Mouse (Mus musculus): ENCODE measurements around the gene H2-Ob. TPM values are rescaled to one million over a fixed set of nuclear protein-coding genes. Genes with fewer than 3 reads are reported as not detected.

H2-Ob gene
- 5.9 and 8.8 TPM in 2 replicates for polyA plus RNA-seq (2012; ENCODE audit: low replicate concordance)

DNA sequence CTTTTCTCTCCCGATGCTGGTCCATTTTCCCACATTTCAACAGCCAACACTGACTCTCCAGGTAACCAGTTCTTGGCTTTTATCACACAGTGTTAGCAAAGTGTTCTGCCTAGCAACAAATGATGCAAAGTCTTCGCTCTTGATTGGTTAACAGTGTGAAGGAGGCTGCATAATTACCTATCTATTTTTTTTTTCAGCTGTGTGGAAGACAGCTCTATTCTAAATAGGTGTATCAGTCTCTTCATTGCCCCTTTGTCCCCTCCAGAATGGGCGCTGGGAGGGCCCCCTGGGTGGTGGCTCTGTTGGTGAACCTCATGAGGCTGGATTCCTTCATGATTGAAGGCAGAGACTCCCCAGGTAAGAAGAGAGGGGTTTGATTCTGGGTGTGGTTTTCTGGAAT lies at the start of gene H2-Ob:
Gene H2-Ob, plus strand, starts transcription at position 198 of the 400 bp plus-strand sequence.

DNA sequence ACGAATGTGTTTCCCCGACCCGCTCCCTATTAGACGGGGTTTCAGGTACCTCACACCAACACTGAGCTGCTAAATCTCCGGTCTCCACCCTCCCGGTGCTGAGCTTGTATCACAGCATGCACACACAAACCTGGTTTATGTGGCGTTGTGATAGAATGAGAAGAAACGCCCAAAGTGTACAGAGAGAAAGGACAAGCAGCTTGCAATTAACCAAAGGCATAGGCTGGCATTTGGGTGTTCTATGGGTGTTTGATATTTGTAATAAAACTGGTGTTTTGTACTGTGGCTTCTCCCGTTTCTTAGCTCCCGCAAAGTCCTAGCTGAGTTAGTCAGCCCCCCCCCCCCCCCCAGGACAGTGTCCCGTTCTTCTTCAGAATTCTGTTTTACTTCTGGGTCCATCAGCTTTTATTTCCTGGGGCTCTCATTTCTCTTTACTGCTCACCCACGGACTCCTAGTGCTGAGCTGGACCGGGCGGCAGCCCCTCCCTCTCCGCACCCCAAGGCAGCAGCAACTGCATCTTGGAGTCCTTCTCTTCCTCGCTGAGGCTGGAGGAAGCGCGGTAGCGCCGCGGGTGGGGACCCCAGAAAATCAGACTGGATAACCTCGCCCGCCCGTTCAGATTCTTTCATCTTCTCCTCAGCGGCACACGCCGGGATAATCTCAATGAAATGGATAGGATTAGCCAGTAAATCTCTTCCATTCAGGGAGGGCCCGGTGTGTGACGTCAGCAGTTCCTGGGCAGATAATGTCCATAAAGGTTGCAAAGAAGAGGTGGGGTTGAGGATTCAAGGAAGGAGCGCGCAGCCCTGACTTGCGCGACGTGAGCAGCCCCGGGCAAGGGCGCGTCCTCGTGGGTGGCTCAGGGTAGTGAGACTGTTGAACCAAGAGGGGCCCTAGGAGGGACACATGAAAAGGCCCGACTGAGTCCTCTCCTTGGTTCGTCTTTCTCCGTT lies 41.5 kb upstream of the H2-Ob start, which contains the start of gene Psmb8:
Gene Psmb8, plus strand, starts transcription at position 781 of the 954 bp plus-strand sequence.

GRCm38 (mm10) chr17:34203444-34203843 lies 35.3 kb upstream of the H2-Ob start, which contains the start of gene Tap2:
Tap2 (plus strand) TSS chr17:34203527.

GRCm38 (mm10) chr17:34257594-34258375 lies 19.1 kb downstream of the H2-Ob start, which contains the start of gene H2-Ab1:
H2-Ab1 (plus strand) TSS chr17:34257689.

DNA sequence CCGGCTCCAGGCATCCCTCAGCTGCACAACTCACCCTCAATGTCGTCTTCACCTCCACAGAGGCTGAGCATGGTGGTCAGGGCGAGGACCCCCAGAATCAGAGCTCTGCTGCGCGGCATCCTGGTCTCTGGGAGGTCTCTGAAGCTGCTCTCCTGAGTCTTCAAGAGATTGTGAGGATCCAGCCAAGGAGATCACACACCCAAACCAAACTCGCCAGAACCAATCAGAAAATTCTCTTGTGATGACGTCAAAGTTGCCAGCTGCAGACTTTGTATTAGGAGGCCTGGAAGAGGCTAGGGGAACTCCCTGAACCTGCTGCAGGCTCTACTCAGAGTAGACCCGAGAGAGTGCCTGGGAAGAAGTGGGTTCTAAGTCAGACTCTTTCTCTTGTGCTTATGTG lies 48.9 kb downstream of the H2-Ob start, which contains the start of gene H2-Aa:
Gene H2-Aa, minus strand, starts transcription at position 176 of the 400 bp plus-strand sequence.

Other genes with a start within 250 kb of the H2-Ob start
- gene H2-K1, start 238.6 kb upstream of the H2-Ob start, polyA plus RNA-seq (2012; ENCODE audit: low replicate concordance), result 253 and 752 TPM in 2 replicates
- 42.1 and 63.7 TPM in 2 replicates for gene Ring1, start 214.2 kb upstream of the H2-Ob start, polyA plus RNA-seq (2012; ENCODE audit: low replicate concordance)
- gene H2-Ke6, start 210.8 kb upstream of the H2-Ob start, polyA plus RNA-seq (2012; ENCODE audit: low replicate concordance), result 50.7 and 105 TPM in 2 replicates
- 36.5 and 105 TPM in 2 replicates for gene Slc39a7, start 207.2 kb upstream of the H2-Ob start, polyA plus RNA-seq (2012; ENCODE audit: low replicate concordance)
- gene Rxrb, start 207.1 kb upstream of the H2-Ob start, polyA plus RNA-seq (2012; ENCODE audit: low replicate concordance), result 269 and 299 TPM in 2 replicates
- gene Col11a2, start 199.5 kb upstream of the H2-Ob start, polyA plus RNA-seq (2012; ENCODE audit: low replicate concordance), result 8.5 and 40.3 TPM in 2 replicates
- 9.6 and 71.7 TPM in 2 replicates for gene H2-Oa, start 146.6 kb upstream of the H2-Ob start, polyA plus RNA-seq (2012; ENCODE audit: low replicate concordance)
- gene H2-DMa, start 119.4 kb upstream of the H2-Ob start, polyA plus RNA-seq (2012; ENCODE audit: low replicate concordance), result 29.6 and 120 TPM in 2 replicates
- 446 and 549 TPM in 2 replicates for gene Brd2, start 116.3 kb upstream of the H2-Ob start, polyA plus RNA-seq (2012; ENCODE audit: low replicate concordance)
- gene H2-DMb2, start 95.6 kb upstream of the H2-Ob start, polyA plus RNA-seq (2012; ENCODE audit: low replicate concordance), result 73.6 and 78.6 TPM in 2 replicates
- gene H2-DMb1, start 85.8 kb upstream of the H2-Ob start, polyA plus RNA-seq (2012; ENCODE audit: low replicate concordance), result 2.3 and 4.0 TPM in 2 replicates
- gene Tap1, start 51.4 kb upstream of the H2-Ob start, polyA plus RNA-seq (2012; ENCODE audit: low replicate concordance), result 20.7 and 59.1 TPM in 2 replicates
- gene Psmb9, start 51.1 kb upstream of the H2-Ob start, polyA plus RNA-seq (2012; ENCODE audit: low replicate concordance), result 14.5 and 26.2 TPM in 2 replicates
- 66.5 and 100 TPM in 2 replicates for gene Psmb8, start 41.2 kb upstream of the H2-Ob start, polyA plus RNA-seq (2012; ENCODE audit: low replicate concordance)
- 95.0 and 101 TPM in 2 replicates for gene Tap2, start 35.4 kb upstream of the H2-Ob start, polyA plus RNA-seq (2012; ENCODE audit: low replicate concordance)
- 211 and 1,423 TPM in 2 replicates for gene H2-Ab1, start 18.8 kb downstream of the H2-Ob start, polyA plus RNA-seq (2012; ENCODE audit: low replicate concordance)
- gene H2-Aa, start 48.9 kb downstream of the H2-Ob start, polyA plus RNA-seq (2012; ENCODE audit: low replicate concordance), result 8.9 and 82.4 TPM in 2 replicates
- 27.3 and 40.7 TPM in 2 replicates for gene H2-Eb1, start 67.0 kb downstream of the H2-Ob start, polyA plus RNA-seq (2012; ENCODE audit: low replicate concordance)
- gene H2-Eb2, start 86.8 kb downstream of the H2-Ob start, polyA plus RNA-seq (2012; ENCODE audit: low replicate concordance), result 0.07 and 0.10 TPM in 2 replicates
- gene Btnl2, start 115.9 kb downstream of the H2-Ob start, polyA plus RNA-seq (2012; ENCODE audit: low replicate concordance), result 0.58 and 0.80 TPM in 2 replicates
- not detected in 2 replicates for gene Btnl1, start 138.2 kb downstream of the H2-Ob start, polyA plus RNA-seq (2012; ENCODE audit: low replicate concordance)
- not detected in 2 replicates for gene BC051142, start 159.9 kb downstream of the H2-Ob start, polyA plus RNA-seq (2012; ENCODE audit: low replicate concordance)
- not detected in 2 replicates for gene Btnl4, start 238.4 kb downstream of the H2-Ob start, polyA plus RNA-seq (2012; ENCODE audit: low replicate concordance)

Measured in leukemia stem cell, adult 10-12 weeks (primary cell).